Mouse (Mus musculus): Measurements from ENCODE around the gene Fdxacb1. TPM values are rescaled to one million over a fixed set of nuclear protein-coding genes. Genes with fewer than 3 reads are reported as not detected.

Fdxacb1 gene
- polyA plus RNA-seq, 1 experiment from 2014 or later = 12.1 TPM

- Histone ChIP-seq H3K4me1 (ENCODE audit: insufficient read depth, low read depth, low read length) (no peaks in the 10 kb centered on the region), H3K27me3 (replicated peaks; ENCODE audit: insufficient read depth, low read length) (no peaks in the 10 kb centered on the region), H3K27ac (ENCODE audit: low read length) (no peak overlapping the region), H3K9ac (replicated peaks; ENCODE audit: low read depth) (no peak overlapping the region), H3K4me3 (ENCODE audit: low read depth, low read length) (no peak overlapping the region), H3K4me2 (replicated peaks; ENCODE audit: low read depth, low read length) (no peak overlapping the region), H3K36me3 (ENCODE audit: insufficient read depth, low read length) (peaks cover 3% of the 10 kb centered on the region; the same call in 1 of the 2 replicates), H3K9me3 (ENCODE audit: low read length) (no peaks in the 10 kb centered on the region)
- 89% methylated on average over 6 of the region's 8 CpGs for WGBS
- no peak for TF ChIP-seq EP300 (IDR thresholded peaks at IDR 0.05)
- TF ChIP-seq CTCF (IDR thresholded peaks at IDR 0.05) = no peak
- DNase-seq (ENCODE audit: low spot score) (no peak), ATAC-seq (no peak)
These were observed 28.7 kb downstream of the Fdxacb1 start for GRCm38 (mm10) chr9:50796776-50797175.

- WGBS = 88% methylated on average over 7 of the region's 7 CpGs
- H3K36me3 ChIP-seq (ENCODE audit: insufficient read depth, low read length) = peaks cover 3% of the 10 kb centered on the region
- no peaks in the 10 kb centered on the region for H3K4me1 ChIP-seq (ENCODE audit: insufficient read depth, low read depth, low read length)
These were observed 29.6 kb downstream of the Fdxacb1 start for GRCm38 (mm10) chr9:50797641-50798040.

GRCm38 (mm10) chr9:50798368-50798767 lies 30.3 kb downstream of the Fdxacb1 start:
- H3K4me1 ChIP-seq (ENCODE audit: insufficient read depth, low read depth, low read length) = no peaks in the 10 kb centered on the region
- no peak overlapping the region for H3K9ac ChIP-seq (replicated peaks; ENCODE audit: low read depth)
- no peaks in the 10 kb centered on the region for H3K9me3 ChIP-seq (ENCODE audit: low read length)
- H3K27me3 ChIP-seq (replicated peaks; ENCODE audit: insufficient read depth, low read length) = no peaks in the 10 kb centered on the region
- peak; percentile 69 for ATAC-seq
- H3K27ac ChIP-seq (ENCODE audit: low read length) = no peak overlapping the region; the same call in 1 of the 2 replicates
- H3K4me2 ChIP-seq (replicated peaks; ENCODE audit: low read depth, low read length) = no peak overlapping the region
- DNase-seq (ENCODE audit: low spot score) = peak; percentile 67
- TF ChIP-seq CTCF (IDR thresholded peaks at IDR 0.05) (no peak), EP300 (IDR thresholded peaks at IDR 0.05) (peak; percentile 56; the same call in 1 of the 2 replicates)
- peaks cover 3% of the 10 kb centered on the region for H3K36me3 ChIP-seq (ENCODE audit: insufficient read depth, low read length)
- 64% methylated on average over 5 of the region's 5 CpGs for WGBS
- no peak overlapping the region for H3K4me3 ChIP-seq (ENCODE audit: low read depth, low read length)

More at GRCm38 (mm10) chr9:50797641-50798040, 29.6 kb downstream of the Fdxacb1 start:
- Histone ChIP-seq H3K4me3 (ENCODE audit: low read depth, low read length) (no peak overlapping the region), H3K27me3 (replicated peaks; ENCODE audit: insufficient read depth, low read length) (no peaks in the 10 kb centered on the region), H3K27ac (ENCODE audit: low read length) (no peak overlapping the region; the same call in 1 of the 2 replicates), H3K9ac (replicated peaks; ENCODE audit: low read depth) (no peak overlapping the region), H3K9me3 (ENCODE audit: low read length) (no peaks in the 10 kb centered on the region), H3K4me2 (replicated peaks; ENCODE audit: low read depth, low read length) (no peak overlapping the region)
- ATAC-seq (no peak), DNase-seq (ENCODE audit: low spot score) (no peak)
- no peak for TF ChIP-seq EP300 (IDR thresholded peaks at IDR 0.05)
- no peak for TF ChIP-seq CTCF (IDR thresholded peaks at IDR 0.05)

GRCm38 (mm10) chr9:50800985-50801384 lies 32.9 kb downstream of the Fdxacb1 start:
- WGBS = 57% methylated on average over 2 of the region's 2 CpGs
- ATAC-seq (peak; percentile 65), DNase-seq (ENCODE audit: low spot score) (peak; percentile 73)
- Histone ChIP-seq H3K4me1 (ENCODE audit: insufficient read depth, low read depth, low read length) (no peaks in the 10 kb centered on the region), H3K9me3 (ENCODE audit: low read length) (no peaks in the 10 kb centered on the region), H3K27ac (ENCODE audit: low read length) (no peak overlapping the region), H3K36me3 (ENCODE audit: insufficient read depth, low read length) (no peaks in the 10 kb centered on the region; the same call in 1 of the 2 replicates), H3K4me2 (replicated peaks; ENCODE audit: low read depth, low read length) (no peak overlapping the region), H3K27me3 (replicated peaks; ENCODE audit: insufficient read depth, low read length) (no peaks in the 10 kb centered on the region), H3K4me3 (ENCODE audit: low read depth, low read length) (no peak overlapping the region), H3K9ac (replicated peaks; ENCODE audit: low read depth) (no peak overlapping the region)
- peak; percentile 83 for TF ChIP-seq CTCF (IDR thresholded peaks at IDR 0.05)
- TF ChIP-seq EP300 (IDR thresholded peaks at IDR 0.05) = no peak

- ATAC-seq (peak; percentile 30; the same call in 1 of the 2 replicates), DNase-seq (ENCODE audit: low spot score) (no peak)
- no peaks in the 10 kb centered on the region for H3K9me3 ChIP-seq (ENCODE audit: low read length)
- no peak overlapping the region for H3K4me3 ChIP-seq (ENCODE audit: low read depth, low read length)
- no peaks in the 10 kb centered on the region for H3K27me3 ChIP-seq (replicated peaks; ENCODE audit: insufficient read depth, low read length)
- H3K9ac ChIP-seq (replicated peaks; ENCODE audit: low read depth) = no peak overlapping the region
- H3K27ac ChIP-seq (ENCODE audit: low read length) = no peak overlapping the region
- H3K4me2 ChIP-seq (replicated peaks; ENCODE audit: low read depth, low read length) = no peak overlapping the region
- 88% methylated on average over 7 of the region's 7 CpGs for WGBS
- TF ChIP-seq CTCF (IDR thresholded peaks at IDR 0.05) = no peak
- TF ChIP-seq EP300 (IDR thresholded peaks at IDR 0.05) = no peak
- no peaks in the 10 kb centered on the region for H3K4me1 ChIP-seq (ENCODE audit: insufficient read depth, low read depth, low read length)
- peaks cover 5% of the 10 kb centered on the region for H3K36me3 ChIP-seq (ENCODE audit: insufficient read depth, low read length)
These were observed 35.1 kb downstream of the Fdxacb1 start for GRCm38 (mm10) chr9:50803055-50803671.

- no peak overlapping the region; the same call in 1 of the 2 replicates for H3K27ac ChIP-seq (ENCODE audit: low read length)
- no peak overlapping the region for H3K4me2 ChIP-seq (replicated peaks; ENCODE audit: low read depth, low read length)
- 69% methylated on average over 6 of the region's 6 CpGs for WGBS
- H3K9me3 ChIP-seq (ENCODE audit: low read length) = no peaks in the 10 kb centered on the region
- DNase-seq (ENCODE audit: low spot score) (peak; percentile 79), ATAC-seq (peak; percentile 78)
- no peak overlapping the region for H3K9ac ChIP-seq (replicated peaks; ENCODE audit: low read depth)
- peaks cover 9% of the 10 kb centered on the region for H3K36me3 ChIP-seq (ENCODE audit: insufficient read depth, low read length)
- no peak overlapping the region for H3K4me3 ChIP-seq (ENCODE audit: low read depth, low read length)
- H3K4me1 ChIP-seq (ENCODE audit: insufficient read depth, low read depth, low read length) = no peaks in the 10 kb centered on the region
- no peaks in the 10 kb centered on the region for H3K27me3 ChIP-seq (replicated peaks; ENCODE audit: insufficient read depth, low read length)
- TF ChIP-seq CTCF (IDR thresholded peaks at IDR 0.05) = no peak
- peak; percentile 56; the same call in 1 of the 2 replicates for TF ChIP-seq EP300 (IDR thresholded peaks at IDR 0.05)
These were observed 40.4 kb downstream of the Fdxacb1 start for GRCm38 (mm10) chr9:50808471-50808870.
